Mouse (Mus musculus) cerebral cortex, adult 2 months (tissue): Measurements from ENCODE around the gene Trim17.

Experiments
- WGBS: fragments of 180-500 bp; shearing (Covaris S2); methylation state at CpG from one replicate; pipeline ENCODE4 v1.1.7; 2018; 5-methylcytosine and 5-hydroxymethylcytosine counted together

Gene Trim17

GRCm38 (mm10) chr11:58954420-58955142 is at the start of gene Trim17, which contains the start of gene Hist3h2a:
TSS of gene Trim17 (plus strand) at chr11:58954685.
TSS of gene Hist3h2a (plus strand) at chr11:58954685.
- under 1% methylated on average over 49 of the region's 49 CpGs for WGBS

GRCm38 (mm10) chr11:58904838-58905237 is 49.6 kb upstream of the Trim17 start:
- 51% methylated on average over 6 of the region's 6 CpGs for WGBS

- 87% methylated on average over 1 of the region's 1 CpGs for WGBS
These were observed 40.7 kb upstream of the Trim17 start for GRCm38 (mm10) chr11:58913776-58914175.

- 8% methylated on average over 17 of the region's 17 CpGs for WGBS
These were observed 39.9 kb upstream of the Trim17 start for GRCm38 (mm10) chr11:58914461-58915028.

GRCm38 (mm10) chr11:58916879-58917744 is 37.4 kb upstream of the Trim17 start:
- 57% methylated on average over 14 of the region's 14 CpGs for WGBS

GRCm38 (mm10) chr11:58917745-58918366 is 36.6 kb upstream of the Trim17 start, which contains the start of gene Btnl10:
TSS of gene Btnl10 (plus strand) at chr11:58917908.
- WGBS, result 86% methylated on average over 12 of the region's 12 CpGs

GRCm38 (mm10) chr11:58918759-58919158 is 35.7 kb upstream of the Trim17 start:
- 80% methylated on average over 5 of the region's 5 CpGs for WGBS

- WGBS, result 89% methylated on average over 9 of the region's 9 CpGs
These were observed 32.1 kb upstream of the Trim17 start for GRCm38 (mm10) chr11:58922420-58922819.

GRCm38 (mm10) chr11:58926651-58927050 is 27.8 kb upstream of the Trim17 start:
- 89% methylated on average over 2 of the region's 3 CpGs for WGBS

GRCm38 (mm10) chr11:58927053-58927452 is 27.4 kb upstream of the Trim17 start:
- 79% methylated on average over 2 of the region's 2 CpGs for WGBS

- WGBS, result 28% methylated on average over 20 of the region's 20 CpGs
These were observed 26.5 kb upstream of the Trim17 start for GRCm38 (mm10) chr11:58927790-58928651.

- 80% methylated on average over 4 of the region's 4 CpGs for WGBS
These were observed 25.4 kb upstream of the Trim17 start for GRCm38 (mm10) chr11:58929055-58929454.

GRCm38 (mm10) chr11:58929641-58930040 is 24.8 kb upstream of the Trim17 start:
- WGBS, result 62% methylated on average over 3 of the region's 3 CpGs

- 89% methylated on average over 3 of the region's 3 CpGs for WGBS
These were observed 24.2 kb upstream of the Trim17 start for GRCm38 (mm10) chr11:58930254-58930653.

GRCm38 (mm10) chr11:58931576-58931975 is 22.9 kb upstream of the Trim17 start:
- 47% methylated on average over 4 of the region's 4 CpGs for WGBS

- 2% methylated on average over 13 of the region's 13 CpGs for WGBS
These were observed 16.6 kb upstream of the Trim17 start for GRCm38 (mm10) chr11:58937909-58938308.

- under 1% methylated on average over 95 of the region's 95 CpGs for WGBS
These were observed 16.0 kb upstream of the Trim17 start, which contains the start of gene Rnf187 for GRCm38 (mm10) chr11:58938322-58939087. TSS of gene Rnf187 (minus strand) at chr11:58938916.

- 9% methylated on average over 6 of the region's 6 CpGs for WGBS
These were observed 15.4 kb upstream of the Trim17 start for GRCm38 (mm10) chr11:58939088-58939439.

- WGBS, result 68% methylated on average over 5 of the region's 5 CpGs
These were observed 10.3 kb upstream of the Trim17 start for GRCm38 (mm10) chr11:58944136-58944535.

- WGBS, result 68% methylated on average over 3 of the region's 3 CpGs
These were observed 7.2 kb upstream of the Trim17 start for GRCm38 (mm10) chr11:58947306-58947705.
